Mouse (Mus musculus): Measurements from ENCODE around the gene Abtb2.

- TF ChIP-seq MAFK (IDR thresholded peaks at IDR 0.05; ENCODE audit: insufficient read depth, low read depth, low read length) = no peak
- TF ChIP-seq ZC3H11A (IDR thresholded peaks at IDR 0.05; ENCODE audit: borderline replicate concordance, low read depth, low read length) = no peak
- no peak for TF ChIP-seq ZNF384 (IDR thresholded peaks at IDR 0.05; ENCODE audit: low read depth, low read length)
- TF ChIP-seq HCFC1 (IDR thresholded peaks at IDR 0.05; ENCODE audit: borderline replicate concordance, insufficient read depth, low read length) = no peak
Measured at GRCm38 (mm10) chr2:103656028-103656427, 89.9 kb downstream of the Abtb2 start.

Measured in ES-E14 (cell line).